Mouse (Mus musculus): ENCODE data around the gene Nt5dc1. TPM values are rescaled to one million over a fixed set of nuclear protein-coding genes. Genes with fewer than 3 reads are reported as not detected.

Gene Nt5dc1
- total RNA-seq, 2 experiments from 2014 or later: 27.0 to 27.8 TPM

DNA sequence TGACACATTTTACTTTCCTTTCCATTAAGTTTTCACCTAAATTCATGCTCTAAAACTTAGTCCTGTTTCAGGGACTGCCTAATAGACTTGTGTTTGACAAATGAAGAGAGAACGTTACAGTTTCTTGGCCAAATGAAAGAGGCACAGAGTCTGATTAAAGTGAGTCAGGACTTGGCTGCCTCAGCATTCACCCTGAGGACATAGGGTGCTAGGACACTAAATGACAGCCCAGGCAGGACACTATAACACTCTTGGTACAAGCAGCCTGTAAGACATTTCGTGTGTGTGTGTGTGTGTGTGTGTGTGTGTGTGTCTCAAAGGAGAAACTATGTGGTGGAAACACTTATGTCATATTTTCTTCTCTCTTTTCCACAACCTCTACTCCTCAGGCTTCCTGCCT lies 172.2 kb downstream of the Nt5dc1 start:
- no peak for ATAC-seq (ENCODE audit: poor library complexity, severe bottlenecking)

- peak; percentile 60 for ATAC-seq (ENCODE audit: poor library complexity, severe bottlenecking)
Observed at GRCm38 (mm10) chr10:34244745-34245144, 173.6 kb downstream of the Nt5dc1 start.

- no peak for ATAC-seq (ENCODE audit: poor library complexity, severe bottlenecking)
Observed at GRCm38 (mm10) chr10:34238536-34238935, 179.8 kb downstream of the Nt5dc1 start.

Other genes with a start within 250 kb of the Nt5dc1 start
- 21.7 and 26.5 TPM in 2 replicates for gene Dse, start 210.8 kb downstream of the Nt5dc1 start, total RNA-seq (2015)
- 28.5 and 32.6 TPM in 2 replicates for gene Dse, start 210.8 kb downstream of the Nt5dc1 start, total RNA-seq (2017)
- gene Tspyl1, start 136.4 kb downstream of the Nt5dc1 start, total RNA-seq (2015): 46.6 and 50.1 TPM in 2 replicates
- 52.3 and 60.5 TPM in 2 replicates for gene Tspyl1, start 136.4 kb downstream of the Nt5dc1 start, total RNA-seq (2017)
- 1.6 and 2.6 TPM in 2 replicates for gene Tspyl4, start 121.1 kb downstream of the Nt5dc1 start, total RNA-seq (2015)
- 1.4 and 2.6 TPM in 2 replicates for gene Tspyl4, start 121.1 kb downstream of the Nt5dc1 start, total RNA-seq (2017)
- gene Col10a1, start 28.6 kb downstream of the Nt5dc1 start, total RNA-seq (2015): not detected in 2 replicates
- not detected in 2 replicates for gene Col10a1, start 28.6 kb downstream of the Nt5dc1 start, total RNA-seq (2017)
- not detected in 2 replicates for gene Frk, start 64.8 kb upstream of the Nt5dc1 start, total RNA-seq (2015)
- gene Frk, start 64.8 kb upstream of the Nt5dc1 start, total RNA-seq (2017): not detected in 2 replicates